Mouse (Mus musculus): Measurements from ENCODE around the gene Spc25. TPM values are rescaled to one million over a fixed set of nuclear protein-coding genes. Genes with fewer than 3 reads are reported as not detected.
A peak's percentile ranks its signal among the peaks of the same experiment; 100 is the strongest.

Spc25 gene
- total RNA-seq (2021): under 1 TPM; 0.67 to 0.75 TPM
- long read RNA-seq, experiment 1, partial matches to known transcripts: 0 of 2 reads
- long read RNA-seq, experiment 1, other reads (novel, unspliced or antisense): 0 of 2 reads
- long read RNA-seq, experiment 2: 0 reads

GRCm38 (mm10) chr2:69205791-69206351 lies at the start of gene Spc25:
TSS of gene Spc25 (minus strand) at chr2:69206194.
- peak; percentile 94 to 96 for DNase-seq

GRCm38 (mm10) chr2:69248221-69248755 lies 42.3 kb upstream of the Spc25 start:
- no peak for DNase-seq

DNA sequence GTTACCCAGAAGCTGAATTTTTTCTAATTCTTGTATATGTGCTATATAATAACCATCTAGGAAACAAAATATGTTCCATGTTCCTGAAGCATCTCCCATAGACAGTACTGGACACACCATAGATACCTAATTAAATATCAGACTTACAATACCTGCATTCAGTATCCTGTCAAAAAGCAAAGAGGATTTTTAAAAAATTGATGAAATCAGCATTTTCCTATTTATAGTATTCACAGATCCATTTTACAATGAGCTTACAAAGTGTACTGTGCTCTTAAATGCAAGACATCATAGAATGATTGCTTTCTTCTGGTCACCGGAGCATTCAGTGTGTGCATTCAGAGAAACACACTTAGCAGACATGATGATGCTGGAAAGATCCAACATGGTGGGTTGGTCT lies 41.1 kb upstream of the Spc25 start:
- no peak for DNase-seq

- DNase-seq: no peak
Measured at GRCm38 (mm10) chr2:69244924-69245323, 38.9 kb upstream of the Spc25 start.

- DNase-seq: no peak
Measured at GRCm38 (mm10) chr2:69239315-69239714, 33.3 kb upstream of the Spc25 start.

DNA sequence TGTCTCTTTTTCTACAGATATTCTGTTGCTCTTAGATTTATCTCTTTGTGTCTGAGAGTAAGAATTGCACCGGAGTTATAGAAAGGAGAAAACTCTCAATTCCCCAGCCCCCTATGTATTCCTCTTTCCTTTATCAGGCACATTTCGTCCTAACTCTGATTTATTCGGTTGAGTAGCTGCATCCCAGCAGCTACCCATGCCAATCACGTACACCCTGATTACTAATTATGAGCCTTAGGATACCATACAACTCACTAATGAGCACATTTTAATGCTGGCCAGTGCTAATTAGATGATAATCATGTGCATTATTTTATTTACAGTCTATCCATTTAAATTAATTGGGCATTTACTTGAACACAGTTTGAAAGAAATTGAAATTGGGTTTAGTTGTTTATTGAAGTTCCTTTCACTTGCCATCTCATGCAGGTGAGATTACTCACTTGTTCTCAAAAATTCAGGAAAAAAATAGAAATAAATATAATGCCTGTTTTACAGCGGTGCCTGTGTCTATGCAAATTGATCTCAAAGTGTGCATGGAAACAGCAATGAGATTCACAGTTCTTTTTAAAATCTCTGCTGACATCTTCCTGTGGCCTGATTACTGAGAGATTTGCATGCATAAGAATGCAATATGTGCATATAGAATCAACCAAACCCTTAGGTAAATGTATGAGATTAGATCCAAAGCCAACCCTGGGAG lies 29.1 kb upstream of the Spc25 start:
- no peak for DNase-seq

DNA sequence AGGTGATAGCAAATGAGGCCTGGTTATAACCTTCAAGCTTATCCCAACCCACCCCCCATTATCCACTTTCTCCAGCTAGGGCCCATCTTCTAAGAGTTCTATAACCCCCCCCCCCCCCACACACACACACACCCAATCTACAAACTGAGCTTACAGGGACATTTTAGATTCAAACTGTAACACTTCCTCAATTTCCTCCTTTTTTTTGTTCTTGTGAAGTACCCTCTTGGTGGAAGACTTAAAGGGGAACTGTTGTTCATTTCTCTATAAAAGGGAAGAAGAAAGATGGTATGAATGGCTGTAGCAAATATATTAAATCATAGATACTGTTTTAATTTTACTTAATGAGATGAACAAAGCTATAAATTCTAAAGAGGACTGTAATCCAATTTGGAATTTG lies 26.1 kb upstream of the Spc25 start:
- no peak for DNase-seq

DNA sequence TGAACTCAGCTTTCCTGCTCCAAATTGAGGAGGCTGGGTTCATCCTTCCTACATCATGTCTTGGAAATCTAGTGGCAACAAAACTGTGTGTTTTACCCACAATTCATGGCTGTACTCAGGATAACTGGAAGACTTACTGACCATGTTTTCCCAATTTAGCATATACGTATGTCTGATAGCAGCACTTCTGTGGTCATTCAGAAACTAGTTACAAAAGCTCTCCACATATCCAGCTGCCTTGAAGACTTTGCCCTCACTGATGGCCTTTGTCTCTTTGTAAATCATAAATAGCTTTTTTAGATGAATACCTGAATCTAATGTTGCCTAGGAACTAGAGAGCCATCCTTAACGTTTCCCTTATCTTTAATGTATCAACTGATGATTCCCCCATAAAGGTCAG lies 24.1 kb upstream of the Spc25 start:
- no peak for DNase-seq

DNA sequence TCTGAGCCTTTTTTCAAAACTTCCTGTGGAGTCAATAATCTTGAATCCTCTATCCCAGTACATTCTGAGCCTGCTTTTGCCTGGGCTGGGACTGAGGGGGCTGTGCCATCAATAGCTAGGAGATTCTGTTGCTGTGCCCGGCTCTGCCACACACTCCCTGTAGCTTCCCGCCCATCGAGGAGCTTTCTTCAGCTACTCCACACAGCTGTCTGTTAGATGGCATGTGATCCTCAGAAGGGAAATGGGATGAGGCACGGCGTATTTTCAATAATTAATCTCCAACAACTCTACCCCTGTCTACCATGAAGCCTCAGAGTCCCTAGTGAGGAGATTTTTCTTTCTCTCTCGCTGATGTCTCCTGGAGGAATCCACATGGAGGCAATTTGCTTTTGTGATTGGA lies 22.6 kb upstream of the Spc25 start:
- no peak for DNase-seq

GRCm38 (mm10) chr2:69226876-69227275 lies 20.9 kb upstream of the Spc25 start:
- no peak for DNase-seq

- DNase-seq: no peak
Measured at GRCm38 (mm10) chr2:69224724-69225123, 18.7 kb upstream of the Spc25 start.

- DNase-seq: no peak
Measured at GRCm38 (mm10) chr2:69222815-69223214, 16.8 kb upstream of the Spc25 start.

- DNase-seq: peak; percentile 1 to 20
Measured at GRCm38 (mm10) chr2:69221868-69222416, 15.9 kb upstream of the Spc25 start.

- DNase-seq: no peak
Measured at GRCm38 (mm10) chr2:69215242-69215641, 9.2 kb upstream of the Spc25 start.

DNA sequence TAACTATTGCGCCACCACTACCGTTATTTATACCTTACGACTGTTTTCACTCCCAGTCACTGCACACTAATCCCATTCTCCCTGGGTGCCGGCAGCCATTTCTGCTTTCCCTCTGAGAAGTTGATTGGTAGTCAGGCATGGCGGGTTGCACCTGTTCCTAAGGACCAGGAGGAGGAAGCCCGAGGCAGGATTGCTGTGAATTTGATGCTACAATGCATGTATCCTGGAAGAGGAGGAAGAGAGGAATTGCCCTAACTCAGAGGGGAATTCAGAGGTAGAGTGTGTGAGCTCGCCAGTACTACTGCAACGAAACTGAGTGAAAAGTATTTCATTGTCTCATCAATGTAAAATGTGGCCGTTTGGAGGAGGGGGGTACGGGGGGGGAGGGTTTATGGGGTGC lies 6.7 kb upstream of the Spc25 start:
- no peak for DNase-seq

- DNase-seq: no peak
Measured at GRCm38 (mm10) chr2:69210773-69211172, 4.8 kb upstream of the Spc25 start, which contains the start of gene G6pc2. TSS of gene G6pc2 (plus strand) at chr2:69211073.

DNA sequence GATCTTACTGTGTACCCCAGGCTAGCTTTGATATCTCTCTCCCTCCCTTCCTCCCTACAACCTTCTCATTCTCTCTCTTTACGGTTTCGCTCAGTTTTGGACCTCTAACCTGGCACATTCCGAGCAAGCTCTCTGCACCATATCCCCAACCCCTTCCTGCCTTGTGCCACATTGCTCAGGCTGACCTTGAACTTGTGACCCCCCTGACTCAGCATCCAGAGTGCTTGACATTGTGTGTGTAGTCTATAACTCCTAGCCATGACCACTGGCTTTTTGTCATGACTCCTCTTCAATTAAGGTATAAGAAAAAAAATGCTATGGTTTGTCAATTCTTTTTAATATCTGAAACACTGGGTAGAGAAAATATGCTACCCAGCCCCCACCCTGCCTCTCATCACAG lies 3.7 kb upstream of the Spc25 start:
- DNase-seq: no peak

DNA sequence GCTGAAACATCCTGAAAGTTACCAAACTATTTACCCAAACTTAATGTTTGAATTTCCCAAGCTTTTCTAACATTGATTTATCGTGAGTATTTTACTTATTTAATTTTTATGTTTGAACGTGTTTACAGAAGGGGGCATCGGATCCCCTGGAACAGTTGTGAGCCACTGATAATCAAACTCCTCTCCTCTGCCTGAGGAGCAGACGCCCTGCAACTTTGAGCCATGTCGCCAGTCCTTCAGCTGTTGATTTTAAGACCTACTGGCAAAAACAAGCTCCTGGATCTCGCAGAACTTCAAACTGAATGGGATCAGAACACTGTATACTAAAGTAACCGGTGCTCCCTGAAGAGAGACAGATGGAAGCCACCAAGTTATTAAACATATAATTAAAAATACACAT lies 529 bp upstream of the Spc25 start:
- peak in 1 of 2 experiments; percentile 29 for DNase-seq

GRCm38 (mm10) chr2:69205185-69205584 lies 809 bp downstream of the Spc25 start:
- no peak for DNase-seq

DNA sequence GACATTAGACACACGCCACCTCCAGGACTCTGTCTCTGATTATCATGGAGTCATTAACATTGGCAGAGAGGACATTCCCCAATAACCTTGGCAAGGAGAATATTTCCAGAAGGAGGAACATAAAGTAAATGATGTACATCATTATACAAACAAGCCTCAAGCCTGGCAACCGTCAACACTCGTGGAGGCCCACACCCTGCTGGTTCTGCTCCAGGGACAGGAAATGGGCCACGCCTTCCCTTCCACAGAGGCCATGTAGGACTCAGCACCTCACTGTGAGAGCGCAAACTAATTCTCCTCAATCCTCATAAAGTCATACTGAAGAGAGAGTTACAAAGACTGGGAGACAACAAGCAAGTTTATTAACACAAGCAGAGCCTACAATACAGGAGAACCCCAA lies 12.4 kb downstream of the Spc25 start:
- no peak for DNase-seq

- no peak for DNase-seq
Measured at GRCm38 (mm10) chr2:69191059-69191458, 14.9 kb downstream of the Spc25 start.

DNA sequence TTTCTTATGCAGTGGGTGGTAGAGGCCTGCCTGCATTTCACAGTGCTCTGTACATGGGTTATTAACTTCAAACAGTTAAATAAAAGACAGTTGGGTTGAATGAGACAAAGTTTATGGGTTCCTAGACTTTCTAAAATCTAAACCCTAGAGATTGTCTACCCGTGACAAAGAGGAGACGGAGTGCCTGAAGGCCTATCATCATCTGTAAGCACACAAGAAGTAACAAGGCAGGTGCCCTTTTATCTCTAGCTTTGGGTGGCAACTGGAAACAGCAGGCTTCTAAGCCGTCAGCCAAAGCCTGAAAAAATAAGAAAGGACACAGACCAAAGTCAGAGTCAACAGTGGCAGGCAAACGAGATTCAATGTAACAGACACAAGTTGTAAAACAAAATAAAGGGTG lies 16.8 kb downstream of the Spc25 start:
- DNase-seq: no peak

GRCm38 (mm10) chr2:69188732-69189131 lies 17.3 kb downstream of the Spc25 start:
- DNase-seq: no peak

Data from heart, adult 18-20 months (tissue).